Mouse (Mus musculus) lung, postnatal 0 days (tissue): Measurements from ENCODE around the gene 2310061N02Rik.

Source experiments
- CTCF ChIP-seq: IDR thresholded peaks from 2 replicates; pipeline ENCODE4 v1.5.1; 2016; ENCODE audit warnings: antibody characterized with exemption, mild to moderate bottlenecking
- EP300 ChIP-seq: IDR thresholded peaks from 2 replicates; pipeline ENCODE4 v1.6.1; 2016; ENCODE audit warnings: antibody characterized with exemption, mild to moderate bottlenecking, control low read depth

DNA sequence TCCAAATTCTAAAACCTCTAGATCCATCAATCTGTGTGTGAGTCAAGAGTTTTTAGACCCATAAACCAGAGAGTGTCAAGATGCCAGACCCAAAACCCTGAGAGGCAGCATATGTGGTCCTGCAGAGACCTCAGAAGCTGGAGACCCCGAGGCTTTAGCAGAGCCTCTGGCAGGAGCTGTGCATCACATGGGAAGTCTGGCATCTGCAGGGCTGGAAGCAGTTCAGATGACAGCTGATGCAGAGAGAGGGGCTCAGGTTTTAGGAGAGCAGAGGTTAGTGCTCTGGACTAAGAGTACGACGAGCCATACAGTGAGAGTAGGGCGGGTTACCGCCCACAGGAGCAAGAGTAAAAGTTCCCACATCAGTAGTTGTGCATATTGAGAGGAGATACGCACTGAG is 28.7 kb downstream of the 2310061N02Rik start:
- TF ChIP-seq CTCF (no peak), EP300 (no peak)
